Mouse (Mus musculus) cortical plate, adult 2 months (tissue): ENCODE results near the gene Dlg4. TPM values are rescaled to one million over a fixed set of nuclear protein-coding genes. Genes with fewer than 3 reads are reported as not detected.

Source experiments
- H3K27ac ChIP-seq: fragments of 200-500 bp; 2 replicates; pipeline ENCODE4 v1.5.1; 2012; ENCODE audit warnings: low read length, control low read depth, inconsistent platforms; ENCODE audit not compliant: insufficient read depth
- H3K4me1 ChIP-seq: fragments of 200-500 bp; 2 replicates; pipeline ENCODE4 v1.6.1; 2011; ENCODE audit warnings: low read length; ENCODE audit not compliant: control insufficient read depth, insufficient read depth
- H3K4me3 ChIP-seq: fragments of 200-500 bp; 2 replicates; pipeline ENCODE4 v1.5.1; 2011; ENCODE audit warnings: mild to moderate bottlenecking, low read length, control low read depth; ENCODE audit not compliant: insufficient read depth
- CTCF ChIP-seq: fragments of 200-500 bp; IDR thresholded peaks from 2 replicates; pipeline ENCODE4 v1.5.1; 2011; ENCODE audit warnings: mild to moderate bottlenecking, control low read depth, low read length; ENCODE audit not compliant: insufficient read depth; ENCODE audit errors: extremely low read depth
- POLR2A ChIP-seq: fragments of 200-500 bp; IDR thresholded peaks from 2 replicates; pipeline ENCODE4 v1.6.1; 2011; ENCODE audit warnings: mild to moderate bottlenecking, low read length, control low read depth; ENCODE audit not compliant: insufficient read depth; ENCODE audit errors: extremely low read depth
- polyA plus RNA-seq: library from polyadenylated mRNA; depleted of rRNA; stranded (reverse); fragments of >200 nt; gene quantifications from 2 replicates; pipeline ENCODE4 v1.2.3, GENCODE M21; 2012; rRNA removed

Dlg4 gene
- 816 and 828 TPM in 2 replicates for polyA plus RNA-seq

DNA sequence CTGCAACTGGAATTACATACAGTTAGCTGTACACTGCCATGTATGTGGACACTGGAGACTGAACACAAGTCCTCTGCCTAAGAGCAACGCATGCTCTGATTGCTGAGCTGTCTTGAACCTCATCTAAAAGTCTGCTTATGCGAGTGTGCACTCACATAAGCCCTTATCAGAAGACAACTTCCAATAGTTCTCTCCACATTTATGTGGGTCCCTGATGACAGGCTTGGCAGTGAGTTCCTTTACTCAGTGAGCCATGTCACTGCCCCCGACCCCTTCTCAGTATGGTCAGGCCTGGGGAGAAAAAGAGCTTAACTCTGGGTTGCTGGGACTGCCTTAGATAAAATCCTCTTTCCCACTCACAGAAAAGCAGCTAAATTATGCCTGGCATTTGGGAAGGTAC, at the start of gene Dlg4:
Gene Dlg4, plus strand, starts transcription at position 274 of the 400 bp plus-strand sequence.
- Histone ChIP-seq H3K4me3 (peak within 1 kb of the TSS; percentile 34), H3K4me1 (peaks cover 4% of the 10 kb centered on the region; the same call in 1 of the 2 replicates), H3K27ac (peak within 1 kb of the TSS; percentile 13; the same call in 1 of the 2 replicates)
- TF ChIP-seq POLR2A = no peak
- no peak for TF ChIP-seq CTCF

DNA sequence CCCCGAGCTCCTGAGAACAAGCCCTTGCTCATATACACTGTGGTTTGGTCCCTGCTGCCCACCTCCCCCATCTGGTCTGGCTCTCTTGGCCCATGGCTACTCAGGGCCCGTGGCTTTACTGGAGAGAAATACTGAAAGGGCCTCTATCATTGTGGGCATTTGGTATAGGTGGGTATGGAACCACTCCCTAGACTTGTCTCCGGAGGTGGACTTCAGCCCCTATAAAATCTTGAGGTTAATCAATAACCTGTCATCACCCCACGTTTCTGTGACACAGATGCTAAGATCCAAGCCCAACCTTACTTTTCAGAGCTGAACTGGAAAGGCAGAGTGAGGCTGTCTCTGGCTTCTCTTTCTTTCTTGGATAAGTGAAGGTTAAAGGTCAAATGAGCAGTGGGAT, 47.9 kb upstream of the Dlg4 start:
- Histone ChIP-seq H3K27ac (no peak overlapping the region), H3K4me1 (no peaks in the 10 kb centered on the region)
- TF ChIP-seq CTCF (no peak), POLR2A (no peak)

DNA sequence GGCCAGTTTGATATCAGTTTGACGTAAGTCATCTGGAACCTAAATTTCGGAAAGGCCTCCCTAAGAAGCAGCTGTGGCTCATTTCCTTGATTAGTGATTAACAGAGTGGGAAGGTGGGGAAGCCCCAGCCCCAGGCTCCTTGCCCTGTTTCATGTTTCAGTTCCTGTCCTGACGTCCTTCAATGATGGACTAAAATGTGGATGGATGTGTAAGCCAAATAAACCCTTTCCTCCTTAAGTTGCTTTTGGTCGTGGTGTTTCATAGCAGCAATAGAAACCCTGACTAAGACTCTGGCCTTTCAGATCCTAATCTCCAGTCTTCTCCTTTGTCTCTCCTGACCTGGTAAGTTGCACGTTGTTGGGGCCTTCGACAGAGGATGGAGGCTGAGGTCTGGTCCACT, 46.5 kb upstream of the Dlg4 start:
- Histone ChIP-seq H3K27ac (no peak overlapping the region), H3K4me1 (no peaks in the 10 kb centered on the region)
- TF ChIP-seq POLR2A (no peak), CTCF (no peak)

More for the DNA sequence above, 47.9 kb upstream of the Dlg4 start:
- H3K4me3 ChIP-seq = no peak overlapping the region

DNA sequence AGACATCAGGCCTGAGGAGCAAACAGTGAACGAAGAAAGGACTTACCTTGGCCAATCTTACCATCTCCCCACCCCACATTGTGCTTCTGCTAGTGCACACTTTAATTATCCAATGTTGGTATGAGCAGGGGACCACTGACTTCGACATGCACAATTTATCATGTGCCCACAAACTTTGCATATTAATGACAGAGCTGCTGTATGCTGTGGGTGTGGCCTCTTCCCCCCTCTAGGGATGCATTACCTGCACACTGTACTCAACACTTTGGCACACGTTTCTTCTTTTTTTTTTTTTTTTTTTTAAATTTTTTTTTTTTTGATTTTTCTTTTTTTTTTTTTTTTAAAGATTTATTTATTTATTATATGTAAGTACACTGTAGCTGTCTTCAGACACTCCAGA, 46.0 kb upstream of the Dlg4 start:
- Histone ChIP-seq H3K4me3 (no peak overlapping the region), H3K4me1 (no peaks in the 10 kb centered on the region), H3K27ac (no peak overlapping the region)
- TF ChIP-seq CTCF = no peak
- no peak for TF ChIP-seq POLR2A

More for the DNA sequence above, 46.5 kb upstream of the Dlg4 start:
- H3K4me3 ChIP-seq = no peak overlapping the region

DNA sequence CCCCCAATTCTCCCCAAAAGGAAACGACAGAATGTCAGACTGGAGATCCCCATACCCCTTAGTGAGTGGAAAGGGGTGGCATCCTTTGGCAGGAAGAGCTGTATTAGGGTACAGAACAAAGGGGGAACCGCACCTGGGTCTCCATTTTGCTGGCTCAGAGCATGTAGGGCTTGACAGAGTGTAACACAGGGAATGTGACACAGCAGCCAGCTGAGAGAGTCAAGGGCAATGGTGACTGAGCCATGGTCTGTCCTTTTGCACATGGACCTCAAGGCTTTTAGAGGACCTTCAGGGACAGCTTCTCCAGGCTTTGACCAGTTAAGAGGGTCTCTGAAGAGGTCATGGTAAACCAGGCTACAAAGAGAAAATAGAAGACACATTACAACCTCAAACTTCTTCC, 41.8 kb upstream of the Dlg4 start:
- Histone ChIP-seq H3K4me3 (no peak overlapping the region), H3K4me1 (no peaks in the 10 kb centered on the region), H3K27ac (no peak overlapping the region)
- TF ChIP-seq POLR2A (no peak), CTCF (no peak)

DNA sequence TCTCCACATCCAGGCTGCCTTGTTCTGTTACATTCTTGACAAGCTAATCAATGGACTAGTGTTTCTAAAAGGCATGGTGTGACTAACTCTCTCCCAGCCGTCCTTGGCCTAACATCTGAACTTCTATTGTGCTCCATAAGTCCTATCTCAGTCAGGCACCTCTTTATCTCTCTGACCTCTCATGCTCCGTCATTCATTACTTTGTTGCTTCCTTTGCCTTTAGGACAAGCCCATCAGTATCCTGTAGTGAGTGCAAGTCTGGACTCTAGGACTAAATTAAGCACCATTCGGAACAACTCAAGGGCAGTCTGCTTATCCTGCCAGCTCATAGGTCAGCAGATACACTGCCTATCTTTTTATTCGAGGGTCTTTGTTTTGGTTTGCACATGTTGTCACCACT, 40.5 kb upstream of the Dlg4 start:
- Histone ChIP-seq H3K27ac (no peak overlapping the region), H3K4me3 (no peak overlapping the region), H3K4me1 (no peaks in the 10 kb centered on the region)
- no peak for TF ChIP-seq CTCF
- TF ChIP-seq POLR2A = no peak

DNA sequence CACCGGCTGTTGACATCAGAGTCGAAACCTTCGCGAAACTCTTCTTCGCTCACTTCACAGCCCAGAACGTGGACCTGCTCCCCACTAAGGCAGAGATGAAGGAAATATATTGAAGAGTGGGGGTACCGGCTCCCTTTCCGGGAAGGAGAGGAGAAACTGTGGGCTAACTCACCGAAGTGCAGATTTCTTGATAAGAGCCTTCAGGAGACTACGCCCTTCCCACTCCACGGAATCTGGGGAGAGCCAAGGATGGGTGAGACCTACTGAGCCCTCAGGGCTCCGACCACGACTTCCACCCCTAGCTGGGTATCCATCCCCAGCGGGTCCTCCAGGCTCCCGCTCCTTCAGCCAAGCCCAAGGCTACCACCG, 36.9 kb upstream of the Dlg4 start:
- H3K4me3 ChIP-seq = peak overlapping the region; percentile 56
- peaks cover 7% of the 10 kb centered on the region; the same call in 1 of the 2 replicates for H3K4me1 ChIP-seq
- H3K27ac ChIP-seq = 0 out of 2 replicates have a peak overlapping the region, but pooled peaks have one; percentile 11
- no peak for TF ChIP-seq POLR2A
- TF ChIP-seq CTCF = no peak

DNA sequence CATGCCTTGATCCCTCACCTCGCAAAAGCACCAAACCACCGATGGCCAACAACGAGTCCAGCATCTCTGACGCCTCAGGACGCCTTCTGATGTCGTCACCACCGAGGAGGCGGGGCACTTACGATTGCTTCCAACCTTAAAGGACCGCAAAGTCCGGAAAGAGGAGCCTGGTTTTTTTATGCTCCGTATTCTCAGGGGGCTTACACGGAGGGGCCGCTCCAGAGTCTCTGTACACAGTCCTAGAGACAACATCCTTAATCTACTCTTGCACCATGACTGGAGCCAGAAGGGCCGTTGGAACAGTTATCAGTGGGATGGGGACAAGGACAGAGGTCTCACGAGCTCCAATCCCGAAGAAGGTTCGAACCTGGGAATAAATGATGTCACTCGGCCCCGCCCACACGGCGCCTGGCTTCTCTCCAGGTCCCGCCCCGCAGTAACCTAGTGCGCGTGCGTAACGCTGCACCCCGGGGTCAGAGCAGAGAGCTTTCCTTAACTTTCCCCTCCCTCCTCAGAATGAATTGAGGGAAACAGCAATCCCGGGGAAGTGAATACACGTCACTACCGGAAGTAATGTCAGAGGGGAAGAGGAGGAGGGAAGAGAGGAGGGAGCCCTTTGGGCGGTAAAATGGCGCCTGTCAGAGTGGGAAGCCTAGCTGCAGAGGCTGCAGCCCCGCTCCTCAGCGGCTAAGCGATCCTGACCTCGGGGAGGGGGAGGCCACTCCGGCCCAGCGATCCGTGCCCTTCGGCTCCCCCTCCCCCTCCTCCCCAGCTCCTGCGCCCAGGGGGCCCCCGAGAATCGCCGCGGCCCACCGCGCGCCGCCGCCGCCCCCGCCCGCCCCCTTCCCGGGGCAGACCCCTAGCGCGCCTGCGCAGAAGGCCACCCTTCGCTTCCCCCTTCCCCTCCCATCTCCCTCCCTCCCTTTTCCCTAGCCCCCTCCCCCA, 36.3 kb upstream of the Dlg4 start:
- TF ChIP-seq POLR2A (peak; percentile 91), CTCF (no peak)
- peak overlapping the region; percentile 56 for H3K4me3 ChIP-seq
- H3K4me1 ChIP-seq = peaks cover 7% of the 10 kb centered on the region; the same call in 1 of the 2 replicates
- peak overlapping the region; percentile 82 for H3K27ac ChIP-seq

DNA sequence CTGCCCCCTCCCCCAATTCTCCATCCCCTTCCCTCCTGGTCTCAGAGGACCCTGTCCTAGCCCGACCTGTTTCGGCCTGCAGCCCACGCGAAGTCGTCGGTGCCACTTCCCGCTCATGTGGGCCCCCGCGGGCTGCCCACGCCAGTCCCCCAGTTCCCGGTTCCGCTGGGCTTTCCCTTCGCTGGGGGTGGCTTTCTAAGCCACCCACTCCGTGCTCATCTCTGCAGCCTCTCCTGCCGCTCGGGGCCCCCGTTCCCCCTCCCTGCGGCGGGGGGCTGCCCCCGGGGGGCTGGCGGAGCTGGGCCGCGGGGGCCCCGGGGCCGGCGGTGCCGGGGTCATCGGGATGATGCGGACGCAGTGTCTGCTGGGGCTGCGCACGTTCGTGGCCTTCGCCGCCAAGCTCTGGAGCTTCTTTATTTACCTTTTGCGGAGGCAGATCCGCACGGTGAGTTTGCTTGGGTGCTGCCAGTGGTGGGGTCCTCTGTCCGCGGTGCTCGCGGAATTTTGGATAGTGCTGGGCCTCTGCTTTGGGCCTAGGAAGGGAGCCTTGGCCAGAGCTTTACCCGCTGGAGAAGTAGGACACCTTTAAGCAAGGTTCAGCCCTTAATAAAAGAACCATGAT, 35.5 kb upstream of the Dlg4 start, which contains the start of gene Ctdnep1:
Gene Ctdnep1, plus strand, starts transcription at position 16 of the 622 bp plus-strand sequence.
- peaks cover 7% of the 10 kb centered on the region; the same call in 1 of the 2 replicates for H3K4me1 ChIP-seq
- H3K27ac ChIP-seq = peak within 1 kb of the TSS; percentile 82
- TF ChIP-seq POLR2A (no peak), CTCF (no peak)
- peak within 1 kb of the TSS; percentile 56 for H3K4me3 ChIP-seq

DNA sequence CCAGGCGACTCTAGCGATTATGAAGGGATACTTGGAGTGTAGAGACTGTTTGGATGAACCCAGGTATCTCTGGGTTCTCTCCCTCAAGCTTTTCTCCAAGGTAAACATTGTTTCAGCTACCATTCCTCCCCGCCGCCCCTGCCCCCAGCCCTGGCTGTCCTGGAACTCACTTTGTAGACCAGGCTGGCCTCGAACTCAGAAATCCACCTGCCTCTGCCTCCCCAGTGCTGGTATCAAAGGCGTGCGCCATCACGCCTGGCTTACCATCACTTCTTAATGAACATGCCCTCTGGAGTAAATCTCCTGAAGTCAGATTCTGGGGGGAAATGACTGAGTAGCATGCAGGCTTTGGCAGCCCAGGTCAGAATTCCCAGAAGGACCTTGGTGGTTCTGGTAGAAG, 34.5 kb upstream of the Dlg4 start, which contains the start of gene Elp5:
Gene Elp5, minus strand, starts transcription at position 293 of the 400 bp plus-strand sequence.
- TF ChIP-seq CTCF (no peak), POLR2A (no peak)
- peaks cover 7% of the 10 kb centered on the region; the same call in 1 of the 2 replicates for H3K4me1 ChIP-seq
- H3K4me3 ChIP-seq = peak within 1 kb of the TSS; percentile 56
- H3K27ac ChIP-seq = peak within 1 kb of the TSS; percentile 74
